Mouse (Mus musculus) kidney, embryonic 15.5 days (tissue): ENCODE results near the gene Gm45521. TPM values are rescaled to one million over a fixed set of nuclear protein-coding genes. Genes with fewer than 3 reads are reported as not detected.
A peak's percentile ranks its signal among the peaks of the same experiment; 100 is the strongest.
"Not testable (repeated sequence)": the region's sequence is repeated elsewhere in the genome, so short reads cannot be mapped to it uniquely, and the experiment has no call there.

Experiments
- ATAC-seq: fragments of 200-750 bp; cut with Nextera tagmentation; replicated peaks from 2 replicates; pipeline ENCODE4 v1.8.0; 2017; ENCODE audit warnings: moderate TSS enrichment; ENCODE audit not compliant: low FRiP score
- H3K27ac ChIP-seq: fragments of 300-500 bp; sonication (generic); 2 replicates; pipeline ENCODE4 v1.5.1; 2015; ENCODE audit warnings: mild to moderate bottlenecking, inconsistent platforms
- H3K27me3 ChIP-seq: fragments of 300-500 bp; sonication (generic); 2 replicates; pipeline ENCODE4 v1.6.1; 2015; ENCODE audit warnings: inconsistent platforms
- H3K36me3 ChIP-seq: fragments of 300-500 bp; sonication (generic); 2 replicates; pipeline ENCODE4 v1.6.1; 2015; ENCODE audit warnings: inconsistent platforms
- H3K4me1 ChIP-seq: fragments of 300-500 bp; sonication (generic); 2 replicates; pipeline ENCODE4 v1.6.1; 2015; ENCODE audit warnings: inconsistent platforms
- H3K4me2 ChIP-seq: fragments of 300-500 bp; sonication (generic); 2 replicates; pipeline ENCODE4 v1.6.1; 2015; ENCODE audit warnings: moderate library complexity, mild to moderate bottlenecking, inconsistent platforms
- H3K4me3 ChIP-seq: fragments of 300-500 bp; sonication (generic); replicated peaks from 2 replicates; pipeline ENCODE4 v1.5.1; 2015; ENCODE audit warnings: mild to moderate bottlenecking, inconsistent platforms
- H3K9ac ChIP-seq: fragments of 300-500 bp; sonication (generic); 2 replicates; pipeline ENCODE4 v1.6.1; 2015; ENCODE audit warnings: mild to moderate bottlenecking, inconsistent platforms
- H3K9me3 ChIP-seq: fragments of 300-500 bp; sonication (generic); replicated peaks from 2 replicates; pipeline ENCODE4 v1.6.1; 2016; ENCODE audit warnings: inconsistent platforms
- WGBS: fragments of 180-500 bp; shearing (Covaris S2); methylation state at CpG from one replicate; pipeline ENCODE4 v1.1.7; 2015; ENCODE audit warnings: mixed read lengths; 5-methylcytosine and 5-hydroxymethylcytosine counted together
- polyA plus RNA-seq: library from polyadenylated mRNA; unstranded; fragments of >200 nt; fragmentation: Nextera tagmentation; extraction: Ambion mirVana; gene quantifications from 2 replicates; pipeline ENCODE4 v1.2.1, GENCODE M21; 2015

Gene Gm45521
- polyA plus RNA-seq, 1 experiment from 2014 or later, result not detected

- Histone ChIP-seq H3K36me3 (no peaks in the 10 kb centered on the region), H3K4me2 (peak within 1 kb of the TSS; percentile 91), H3K9me3 (no peaks in the 10 kb centered on the region), H3K4me1 (peaks cover 32% of the 10 kb centered on the region), H3K9ac (peak within 1 kb of the TSS; percentile 59), H3K27ac (peak within 1 kb of the TSS; percentile 72), H3K27me3 (peaks cover 25% of the 10 kb centered on the region), H3K4me3 (peak within 1 kb of the TSS; percentile 68)
- peak; percentile 86 for ATAC-seq
- WGBS, result 2% methylated on average over 38 of the region's 38 CpGs
These were observed 45.5 kb downstream of the Gm45521 start, which contains the start of gene Abhd6 for GRCm38 (mm10) chr14:8002432-8003092. Gene Abhd6 (plus strand): TSS chr14:8002902.

GRCm38 (mm10) chr14:8003093-8003670 is 46.1 kb downstream of the Gm45521 start:
- peak overlapping the region; percentile 72 for H3K27ac ChIP-seq
- peaks cover 35% of the 10 kb centered on the region for H3K4me1 ChIP-seq
- H3K4me2 ChIP-seq, result peak overlapping the region; percentile 91
- H3K36me3 ChIP-seq, result no peaks in the 10 kb centered on the region
- peaks cover 25% of the 10 kb centered on the region for H3K27me3 ChIP-seq
- H3K9me3 ChIP-seq, result no peaks in the 10 kb centered on the region
- WGBS, result under 1% methylated on average over 23 of the region's 23 CpGs
- peak; percentile 43; the same call in 1 of the 2 replicates for ATAC-seq
- H3K4me3 ChIP-seq, result peak overlapping the region; percentile 68
- peak overlapping the region; percentile 59 for H3K9ac ChIP-seq

- peaks cover 25% of the 10 kb centered on the region for H3K27me3 ChIP-seq
- H3K9me3 ChIP-seq, result no peaks in the 10 kb centered on the region
- H3K4me3 ChIP-seq, result peak overlapping the region; percentile 68
- H3K9ac ChIP-seq, result peak overlapping the region; percentile 59; the same call in 1 of the 2 replicates
- H3K4me2 ChIP-seq, result peak overlapping the region; percentile 91
- 50% methylated on average over 18 of the region's 18 CpGs for WGBS
- H3K36me3 ChIP-seq, result no peaks in the 10 kb centered on the region
- peaks cover 35% of the 10 kb centered on the region for H3K4me1 ChIP-seq
- H3K27ac ChIP-seq, result no peak overlapping the region
- no peak for ATAC-seq
These were observed 46.9 kb downstream of the Gm45521 start for GRCm38 (mm10) chr14:8003727-8004670.

GRCm38 (mm10) chr14:8006061-8006460 is 49.0 kb downstream of the Gm45521 start:
- not testable (repeated sequence) for H3K9ac ChIP-seq, H3K27me3 ChIP-seq, H3K9me3 ChIP-seq, H3K4me2 ChIP-seq, H3K36me3 ChIP-seq, H3K4me3 ChIP-seq, ATAC-seq, H3K27ac ChIP-seq
- 63% methylated on average over 3 of the region's 3 CpGs for WGBS
- peaks cover 33% of the 10 kb centered on the region for H3K4me1 ChIP-seq

- H3K9ac ChIP-seq, result no peak overlapping the region
- ATAC-seq, result no peak
These were observed 50.0 kb downstream of the Gm45521 start for GRCm38 (mm10) chr14:8007084-8007483.

GRCm38 (mm10) chr14:8007486-8007885 is 50.4 kb downstream of the Gm45521 start:
- WGBS, result 61% methylated on average over 2 of the region's 2 CpGs
- Histone ChIP-seq H3K4me1 (peaks cover 21% of the 10 kb centered on the region), H3K4me2 (no peak overlapping the region), H3K4me3 (no peak overlapping the region), H3K36me3 (no peaks in the 10 kb centered on the region), H3K9ac (no peak overlapping the region), H3K27me3 (no peaks in the 10 kb centered on the region), H3K9me3 (no peaks in the 10 kb centered on the region), H3K27ac (no peak overlapping the region)
- ATAC-seq, result no peak

More at GRCm38 (mm10) chr14:8007084-8007483, 50.0 kb downstream of the Gm45521 start:
- Histone ChIP-seq H3K9me3 (no peaks in the 10 kb centered on the region), H3K27ac (no peak overlapping the region), H3K36me3 (no peaks in the 10 kb centered on the region), H3K4me3 (no peak overlapping the region), H3K27me3 (no peaks in the 10 kb centered on the region), H3K4me2 (no peak overlapping the region), H3K4me1 (peaks cover 25% of the 10 kb centered on the region)

GRCm38 (mm10) chr14:8007923-8008322 is 50.8 kb downstream of the Gm45521 start:
- ATAC-seq, result no peak
- Histone ChIP-seq H3K4me3 (no peak overlapping the region), H3K9ac (no peak overlapping the region), H3K27ac (no peak overlapping the region), H3K36me3 (no peaks in the 10 kb centered on the region), H3K9me3 (no peaks in the 10 kb centered on the region), H3K4me1 (peaks cover 20% of the 10 kb centered on the region), H3K27me3 (no peaks in the 10 kb centered on the region), H3K4me2 (no peak overlapping the region)
- WGBS, result 87% methylated on average over 10 of the region's 10 CpGs

Other genes with a start within 250 kb of the Gm45521 start
- gene Gm26661, start 165.7 kb upstream of the Gm45521 start, polyA plus RNA-seq, result not detected in 2 replicates
- gene Flnb, start 139.3 kb upstream of the Gm45521 start, polyA plus RNA-seq, result 19.4 and 20.6 TPM in 2 replicates
- gene Dnase1l3, start 37.3 kb downstream of the Gm45521 start, polyA plus RNA-seq, result 0.29 and 0.30 TPM in 2 replicates
- gene Abhd6, start 45.6 kb downstream of the Gm45521 start, polyA plus RNA-seq, result 24.7 and 26.6 TPM in 2 replicates
- 53.0 and 55.5 TPM in 2 replicates for gene Rpp14, start 123.1 kb downstream of the Gm45521 start, polyA plus RNA-seq
- 33.7 and 35.1 TPM in 2 replicates for gene Pxk, start 140.9 kb downstream of the Gm45521 start, polyA plus RNA-seq
- gene Pdhb, start 215.7 kb downstream of the Gm45521 start, polyA plus RNA-seq, result 235 and 241 TPM in 2 replicates